ENCODE assay signal across 8 mouse cellular contexts in genomic region chr17:69416163-69416562, GRCm38 (mm10). TPM values are rescaled to one million over a fixed set of nuclear protein-coding genes. Genes with fewer than 3 reads are reported as not detected.
DNase-seq lines count a peak whose midpoint lies in the region; ATAC-seq and TF ChIP-seq lines count a peak whose summit lies in the region.

No protein-coding gene starts in this region.

- no peaks in the 10 kb centered on the region for H3K27me3 ChIP-seq in heart, embryonic 13.5 days (replicated peaks)
- no peaks in the 10 kb centered on the region for H3K27me3 ChIP-seq in hindbrain, embryonic 14.5 days (ENCODE audit: control insufficient read depth, insufficient read depth, low read length)
- no peaks in the 10 kb centered on the region for H3K27me3 ChIP-seq in midbrain, embryonic 12.5 days

- no peak for ATAC-seq in heart, embryonic 13.5 days (ENCODE audit: extremely low read depth, insufficient number of reproducible peaks, low FRiP score, low TSS enrichment)
- no peak for ATAC-seq in hindbrain, embryonic 14.5 days (ENCODE audit: low FRiP score)
- ATAC-seq in midbrain, embryonic 12.5 days (ENCODE audit: low FRiP score, low read depth): no peak
- ATAC-seq in megakaryocyte progenitor cell, adult 5-6 weeks (replicated peaks; ENCODE audit: poor library complexity): no peak
- ATAC-seq in monocyte, adult 5-6 weeks (replicated peaks; ENCODE audit: insufficient number of reproducible peaks, low FRiP score, low TSS enrichment, poor library complexity, severe bottlenecking): no peak

- H3K4me3 ChIP-seq in heart, embryonic 13.5 days: peak overlapping the region; percentile 85
- peak overlapping the region; percentile 75 to 91; a peak in 3 of 4 replicates for H3K4me3 ChIP-seq in ES-E14 (ENCODE audit: insufficient read depth in 1 of 2, low read depth in 1 of 2, low read length in 2 of 2, poor library complexity in 1 of 2, severe bottlenecking in 1 of 2)
- peak overlapping the region; percentile 53; the same call in 1 of the 2 replicates for H3K4me3 ChIP-seq in hindbrain, embryonic 14.5 days (replicated peaks; ENCODE audit: low read length)
- H3K4me3 ChIP-seq in midbrain, embryonic 12.5 days: 0 out of 2 replicates have a peak overlapping the region, but pooled peaks have one; percentile 82

- peak overlapping the region; percentile 85 for H3K4me2 ChIP-seq in heart, embryonic 13.5 days
- H3K4me2 ChIP-seq in hindbrain, embryonic 14.5 days (replicated peaks): peak overlapping the region; percentile 60
- peak overlapping the region; percentile 72 for H3K4me2 ChIP-seq in midbrain, embryonic 12.5 days (replicated peaks)

- no peak for DNase-seq in heart, postnatal 4 days
- DNase-seq in ES-E14 (ENCODE audit: low read depth, low spot score): no peak
- DNase-seq in hindbrain, embryonic 14.5 days (ENCODE audit: low spot score): no peak
- DNase-seq in right cerebral cortex, postnatal 36 days (ENCODE audit: low spot score in 2 of 2): no peak

- H3K4me1 ChIP-seq in heart, embryonic 13.5 days: peaks cover 18% of the 10 kb centered on the region
- H3K4me1 ChIP-seq in ES-E14 (ENCODE audit: control insufficient read depth in 2 of 2, insufficient read depth in 2 of 2, low read length in 2 of 2, poor library complexity in 1 of 2): no peaks in the 10 kb centered on the region
- peaks cover 14% of the 10 kb centered on the region for H3K4me1 ChIP-seq in hindbrain, embryonic 14.5 days (replicated peaks; ENCODE audit: control insufficient read depth, insufficient read depth, low read length)
- H3K4me1 ChIP-seq in midbrain, embryonic 12.5 days: peaks cover 7% of the 10 kb centered on the region; the same call in 1 of the 2 replicates

- H3K36me3 ChIP-seq in heart, embryonic 13.5 days: no peaks in the 10 kb centered on the region
- H3K36me3 ChIP-seq in ES-E14 (ENCODE audit: control insufficient read depth, insufficient read depth, low read length, poor library complexity, severe bottlenecking): no peaks in the 10 kb centered on the region
- no peaks in the 10 kb centered on the region for H3K36me3 ChIP-seq in hindbrain, embryonic 14.5 days (replicated peaks; ENCODE audit: control insufficient read depth, insufficient read depth)
- H3K36me3 ChIP-seq in midbrain, embryonic 12.5 days: no peaks in the 10 kb centered on the region

- in situ Hi-C loops in ES-E14 (cut with MboI; ENCODE audit: low sequenced_read_pairs in 2 of 2, unreplicated experiment in 2 of 2): no loop called here

- H3K27ac ChIP-seq in heart, embryonic 13.5 days (replicated peaks): peak overlapping the region; percentile 98
- no peak overlapping the region for H3K27ac ChIP-seq in ES-E14 (ENCODE audit: insufficient read depth, low read depth, low read length, poor library complexity, severe bottlenecking)
- H3K27ac ChIP-seq in hindbrain, embryonic 14.5 days: no peak overlapping the region
- no peak overlapping the region for H3K27ac ChIP-seq in midbrain, embryonic 12.5 days (replicated peaks)

- no peaks in the 10 kb centered on the region for H3K9me3 ChIP-seq in heart, embryonic 13.5 days
- no peaks in the 10 kb centered on the region for H3K9me3 ChIP-seq in ES-E14 (ENCODE audit: control insufficient read depth, insufficient read depth, low read depth, low read length)
- no peaks in the 10 kb centered on the region for H3K9me3 ChIP-seq in hindbrain, embryonic 14.5 days (ENCODE audit: control insufficient read depth, low read length)
- no peaks in the 10 kb centered on the region for H3K9me3 ChIP-seq in midbrain, embryonic 12.5 days

- peak overlapping the region; percentile 92 for H3K9ac ChIP-seq in heart, embryonic 13.5 days
- peak overlapping the region; percentile 94; the same call in 1 of the 2 replicates for H3K9ac ChIP-seq in ES-E14 (ENCODE audit: insufficient read depth, low read depth, low read length, poor library complexity, severe bottlenecking)
- H3K9ac ChIP-seq in hindbrain, embryonic 14.5 days: peak overlapping the region; percentile 68; the same call in 1 of the 2 replicates
- H3K9ac ChIP-seq in midbrain, embryonic 12.5 days (replicated peaks): no peak overlapping the region

TF ChIP-seq in ES-E14, 5 proteins besides CTCF, POLR2A, EP300 and RAD21:
- TF ChIP-seq CHD2 (IDR thresholded peaks at IDR 0.05; ENCODE audit: low read depth, low read length): no peak

RNA-seq across cellular contexts. Expression of gene Akain1, which starts 23.0 kb away (rescaled TPM):
- polyA plus RNA-seq in heart, embryonic 13.5 days (2015; fragmentation: Nextera tagmentation; extraction: Ambion mirVana): not detected in 2 replicates
- total RNA-seq in heart, postnatal 4 days (2021): under 1 TPM in 1 of 2 experiments, not detected in 1; 0.19 TPM
- not detected in 2 replicates for total RNA-seq in ES-E14 (2012; rRNA removed)
- 1.6 and 2.1 TPM in 2 replicates for polyA plus RNA-seq in hindbrain, embryonic 14.5 days (2014; fragmentation: Nextera tagmentation; extraction: Ambion mirVana)
- 0.22 TPM in 1 of 2 replicates, not detected in the other for polyA plus RNA-seq in midbrain, embryonic 12.5 days (2016; fragmentation: Nextera tagmentation; extraction: Ambion mirVana)
- total RNA-seq in megakaryocyte progenitor cell, adult 5-6 weeks (2015): 0.07 TPM in 1 of 2 replicates, not detected in the other
- total RNA-seq in megakaryocyte progenitor cell, adult 5-6 weeks (2017): not detected in 2 replicates
- not detected in 3 replicates for total RNA-seq in monocyte, adult 5-6 weeks (2017)

RNA-seq across cellular contexts. Expression of gene Zbtb14, which starts 33.3 kb away (rescaled TPM):
- 13.3 and 15.4 TPM in 2 replicates for polyA plus RNA-seq in heart, embryonic 13.5 days (2015; fragmentation: Nextera tagmentation; extraction: Ambion mirVana)
- 10 to 100 TPM; 12.1 to 13.3 TPM for total RNA-seq in heart, postnatal 4 days (2021)
- total RNA-seq in ES-E14 (2012; rRNA removed): 5.4 and 7.1 TPM in 2 replicates
- 25.1 and 26.2 TPM in 2 replicates for polyA plus RNA-seq in hindbrain, embryonic 14.5 days (2014; fragmentation: Nextera tagmentation; extraction: Ambion mirVana)
- 36.0 and 36.8 TPM in 2 replicates for polyA plus RNA-seq in midbrain, embryonic 12.5 days (2016; fragmentation: Nextera tagmentation; extraction: Ambion mirVana)
- 19.8 and 22.0 TPM in 2 replicates for total RNA-seq in megakaryocyte progenitor cell, adult 5-6 weeks (2015)
- total RNA-seq in megakaryocyte progenitor cell, adult 5-6 weeks (2017): 22.8 and 26.3 TPM in 2 replicates
- 23.5 to 26.0 TPM (median 24.5 TPM) in 3 replicates for total RNA-seq in monocyte, adult 5-6 weeks (2017)
